ENCODE assay signal across 9 mouse cellular contexts in the genomic region with DNA sequence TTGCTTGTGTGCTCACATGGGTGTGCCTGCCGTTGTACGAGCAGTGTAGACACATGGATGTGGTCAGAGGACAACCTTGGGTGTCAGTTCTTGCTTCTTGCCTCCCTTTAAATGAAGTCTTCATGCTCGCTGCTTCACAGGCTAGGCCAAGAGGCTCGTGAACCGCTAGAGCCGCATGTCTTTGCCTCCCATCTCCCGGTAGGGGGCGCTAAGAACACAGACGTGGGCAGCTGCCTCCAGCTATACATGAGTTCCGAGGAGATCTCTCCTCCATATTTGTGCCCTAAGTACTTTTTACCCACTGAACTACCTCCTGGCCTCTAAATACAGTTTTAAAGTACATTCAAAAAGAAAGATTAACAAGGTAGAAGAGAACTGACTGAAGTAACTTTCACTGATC. TPM values are rescaled to one million over a fixed set of nuclear protein-coding genes. Genes with fewer than 3 reads are reported as not detected.
DNase-seq lines count a peak whose midpoint lies in the region; ATAC-seq and TF ChIP-seq lines count a peak whose summit lies in the region.
"Had no signal": no experiment of that assay in that cellular context is flagged by ENCODE, and none has a peak within 500 bp of the region (broad histone marks: within the 10 kb centered on the region; RNA-seq: fewer than 3 reads in every experiment).

No protein-coding gene starts in this region.

- peak; percentile 92 for TF ChIP-seq CTCF in small intestine, adult 2 months (IDR thresholded peaks at IDR 0.05; ENCODE audit: extremely low read depth, insufficient read length, insufficient replicate concordance, low read depth, low read length)

- no peak overlapping the region for H3K4me3 ChIP-seq in small intestine, adult 2 months (ENCODE audit: low read depth, low read length)
- H3K4me3 ChIP-seq: neural tube, embryonic 13.5 days had no signal

- no peak overlapping the region for H3K27ac ChIP-seq in small intestine, adult 2 months (ENCODE audit: insufficient read depth, low read depth, low read length)
- H3K27ac ChIP-seq: neural tube, embryonic 13.5 days had no signal

- ATAC-seq in activated CD4-positive, CD25-positive, alpha-beta regulatory T cell, adult 4 months = peak; percentile 68

- DNase-seq in cerebellum, postnatal 10 days = peak; percentile 93 to 95
- DNase-seq in frontal cortex, postnatal 36 days (ENCODE audit: low spot score in 2 of 2) = peak; percentile 70 to 72
- peak; percentile 82 for DNase-seq in induced T-regulatory cell, adult 2 months (ENCODE audit: low read depth)
- DNase-seq in left cerebral cortex, adult 18-20 months (ENCODE audit: low spot score in 2 of 2) = peak; percentile 74 to 86
- peak; percentile 77 to 86 for DNase-seq in lung, postnatal 4 days
- peak; percentile 60 for DNase-seq in yolk sac, embryonic 10.5 days (ENCODE audit: low spot score)

- no peak for TF ChIP-seq POLR2A in small intestine, adult 2 months (IDR thresholded peaks at IDR 0.05; ENCODE audit: low read depth, low read length)

- WGBS in small intestine, adult 2 months = 6% methylated on average over 10 of the region's 10 CpGs

- H3K36me3 ChIP-seq in small intestine, adult 2 months (ENCODE audit: control insufficient read depth, insufficient read depth, low read length) = no peaks in the 10 kb centered on the region
- H3K36me3 ChIP-seq: neural tube, embryonic 13.5 days had no signal

- H3K4me1 ChIP-seq in small intestine, adult 2 months (ENCODE audit: control insufficient read depth, insufficient read depth, insufficient read length, low read length) = no peaks in the 10 kb centered on the region; the same call in 1 of the 2 replicates
- H3K4me1 ChIP-seq: neural tube, embryonic 13.5 days had no signal

- H3K27me3 ChIP-seq in small intestine, adult 2 months (ENCODE audit: control insufficient read depth, insufficient read depth, low read length) = no peaks in the 10 kb centered on the region
- H3K27me3 ChIP-seq: neural tube, embryonic 13.5 days had no signal

RNA-seq across cellular contexts. Expression of gene Helt, which starts 16.7 kb away (rescaled TPM):
- not detected for polyA plus RNA-seq in activated CD4-positive, CD25-positive, alpha-beta regulatory T cell, adult 4 months (2017; shearing (Covaris generic))
- total RNA-seq in left cerebral cortex, adult 18-20 months (2021) = not detected
- not detected in 2 replicates for polyA plus RNA-seq in small intestine, adult 2 months (2012; rRNA removed)
